Mouse (Mus musculus) telencephalon, adult 2 months (tissue): Measurements from ENCODE around the gene Tuba1c.
"Not testable (repeated sequence)": the region's sequence is repeated elsewhere in the genome, so short reads cannot be mapped to it uniquely, and the experiment has no call there.

Experiments
- DNase-seq: peaks from one replicate; pipeline ENCODE4 v3.0.0-alpha.2; 2011; ENCODE audit warnings: low read depth, low spot score

Gene Tuba1c

GRCm38 (mm10) chr15:99030585-99031387 is 1.1 kb downstream of the Tuba1c start:
- no peak for DNase-seq

GRCm38 (mm10) chr15:99031388-99031675 is 1.6 kb downstream of the Tuba1c start:
- DNase-seq = no peak

- no peak for DNase-seq
Observed at GRCm38 (mm10) chr15:99032041-99032725, 2.5 kb downstream of the Tuba1c start.

GRCm38 (mm10) chr15:99032726-99033250 is 3.1 kb downstream of the Tuba1c start:
- no peak for DNase-seq

GRCm38 (mm10) chr15:99033498-99034270 is 4.0 kb downstream of the Tuba1c start:
- DNase-seq = no peak

GRCm38 (mm10) chr15:99035431-99035830 is 5.7 kb downstream of the Tuba1c start:
- DNase-seq = peak; percentile 61

- DNase-seq = no peak
Observed at GRCm38 (mm10) chr15:99036249-99036905, 6.7 kb downstream of the Tuba1c start.

GRCm38 (mm10) chr15:99038025-99038424 is 8.3 kb downstream of the Tuba1c start:
- DNase-seq = no peak

GRCm38 (mm10) chr15:99038797-99039196 is 9.1 kb downstream of the Tuba1c start:
- no peak for DNase-seq

- DNase-seq = no peak
Observed at GRCm38 (mm10) chr15:99039306-99039705, 9.6 kb downstream of the Tuba1c start.

GRCm38 (mm10) chr15:99039996-99040919 is 10.6 kb downstream of the Tuba1c start:
- no peak for DNase-seq

GRCm38 (mm10) chr15:99040920-99041856 is 11.5 kb downstream of the Tuba1c start:
- DNase-seq = no peak

- no peak for DNase-seq
Observed at GRCm38 (mm10) chr15:99042334-99042733, 12.6 kb downstream of the Tuba1c start.

GRCm38 (mm10) chr15:99044854-99045253 is 15.2 kb downstream of the Tuba1c start:
- DNase-seq = no peak

GRCm38 (mm10) chr15:99045734-99046133 is 16.0 kb downstream of the Tuba1c start:
- DNase-seq = not testable (repeated sequence)

- DNase-seq = peak; percentile 31
Observed at GRCm38 (mm10) chr15:99049473-99050253, 20.0 kb downstream of the Tuba1c start.

GRCm38 (mm10) chr15:99053373-99053772 is 23.7 kb downstream of the Tuba1c start:
- DNase-seq = no peak

- DNase-seq = no peak
Observed at GRCm38 (mm10) chr15:99055040-99055439, 25.3 kb downstream of the Tuba1c start, which contains the start of gene Prph. Gene Prph, plus strand, starts transcription at chr15:99055174.
